Mouse (Mus musculus) left cerebral cortex, postnatal 14 days (tissue): ENCODE results near the gene Mblac2. TPM values are rescaled to one million over a fixed set of nuclear protein-coding genes. Genes with fewer than 3 reads are reported as not detected.

Source experiments
- DNase-seq, 2 experiments: peaks; one replicate each; pipeline ENCODE4 v3.0.0; 2021 to 2022; ENCODE audit warnings: low spot score in 2 of 2, mixed read lengths in 1 of 2
- intact Hi-C: fragments of 180-260 bp; cut with DNase I; formaldehyde crosslinking; loops from one replicate; pipeline ENCODE4 v1.15.1; 2025
- total RNA-seq, 2 experiments: library from RNA; stranded (reverse); gene quantifications; 2 replicates each; pipeline ENCODE4 v1.2.3; 2021

The Mblac2 gene
- total RNA-seq, 2 experiments from 2014 or later = 25.4 to 27.9 TPM

DNA sequence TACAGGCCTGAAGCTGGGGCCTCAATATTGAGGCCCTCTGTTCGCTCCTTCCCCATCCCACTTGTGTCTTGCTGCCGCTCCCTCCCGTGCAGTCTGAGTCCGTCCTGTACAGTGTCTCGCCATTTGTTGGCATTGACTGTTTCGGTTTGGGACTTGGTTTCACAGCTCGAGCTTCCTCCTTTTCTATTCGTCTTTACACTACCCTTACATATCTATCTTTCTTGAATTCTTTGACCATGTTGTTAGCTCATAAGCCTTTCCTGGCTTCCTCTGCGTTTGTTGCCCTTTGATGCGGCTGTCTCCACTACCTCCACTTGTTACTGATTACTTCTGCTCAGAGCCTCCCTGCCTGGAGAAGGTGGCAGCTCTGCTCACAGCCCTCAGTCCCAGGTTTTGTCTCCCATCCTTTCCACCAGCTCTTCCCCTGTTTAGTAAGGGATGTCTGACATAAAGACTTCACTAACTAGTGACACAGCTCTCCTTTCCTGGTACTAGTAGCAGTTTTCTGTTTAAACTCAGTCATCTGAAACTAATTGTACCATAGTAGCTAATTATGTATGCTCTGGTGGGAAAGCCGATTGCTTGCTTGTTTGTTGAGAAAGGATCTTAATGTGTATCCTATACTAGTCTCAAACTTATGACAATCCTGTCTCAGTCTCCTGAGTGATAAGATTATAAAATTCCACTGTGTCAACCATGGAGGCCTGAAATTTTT, 74.8 kb downstream of the Mblac2 start:
- DNase-seq = peak in 1 of 2 experiments; percentile 30
- intact Hi-C loops = loop anchor here (2.0 to 10.0 kb wide), 4 partner anchors 157 to 1739 kb away; no protein-coding TSS in a partner anchor

DNA sequence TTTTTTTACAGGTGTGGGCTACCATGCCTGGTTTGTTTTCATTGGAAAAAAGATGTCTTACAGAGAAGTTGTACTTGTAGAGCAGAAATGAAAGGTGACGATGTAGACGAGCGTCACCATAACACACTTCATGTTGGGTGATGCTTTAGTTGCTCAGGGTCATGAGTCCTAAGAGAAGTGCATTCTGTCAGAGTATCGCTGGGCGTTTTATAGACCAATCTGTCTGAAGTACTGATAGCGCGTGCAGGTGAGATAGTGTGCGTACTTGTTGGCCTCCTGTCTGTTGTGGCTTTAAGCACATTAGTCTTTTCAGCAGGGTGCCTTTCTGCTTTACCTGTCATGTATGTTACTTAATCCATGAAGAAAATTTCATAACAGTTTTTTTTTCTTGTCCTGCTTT, 79.0 kb downstream of the Mblac2 start:
- intact Hi-C loops = no loop called here
- DNase-seq = no peak

DNA sequence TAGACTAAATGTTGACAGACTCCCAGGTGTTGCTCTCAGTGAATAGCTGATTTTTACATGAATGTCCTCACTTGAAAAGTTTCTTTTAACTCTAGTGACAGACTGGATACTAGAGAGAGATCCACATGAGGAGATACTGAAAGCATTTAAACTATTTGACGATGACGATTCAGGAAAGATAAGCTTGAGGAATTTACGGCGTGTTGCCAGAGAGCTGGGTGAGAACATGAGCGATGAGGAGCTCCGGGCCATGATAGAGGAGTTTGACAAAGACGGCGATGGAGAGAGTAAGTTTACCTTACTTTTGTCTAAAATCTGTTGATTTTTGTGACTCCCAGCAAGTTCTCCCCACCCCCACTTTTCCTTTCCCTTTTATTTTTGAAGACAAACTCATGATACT, 80.7 kb downstream of the Mblac2 start:
- DNase-seq = no peak
- intact Hi-C loops = no loop called here

DNA sequence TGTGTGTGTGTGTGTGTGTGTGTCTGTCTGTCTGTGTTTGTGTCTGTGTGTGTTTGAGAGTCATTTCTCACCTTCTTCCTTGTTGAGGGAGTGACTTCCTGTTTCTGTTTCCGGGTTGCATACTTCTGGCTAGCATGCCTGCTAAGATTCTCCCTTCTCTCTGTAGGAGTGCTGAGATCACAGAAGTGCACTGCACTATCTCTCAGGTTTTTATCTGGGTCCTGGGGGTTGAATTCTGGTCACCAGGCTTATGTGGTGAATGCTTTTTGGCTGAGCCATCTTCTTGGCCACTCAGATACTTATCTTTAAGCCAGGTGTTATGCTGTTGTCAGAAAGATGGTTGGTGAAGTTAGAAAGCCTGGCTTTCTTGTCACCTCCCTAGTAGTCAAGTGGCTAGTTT, 82.7 kb downstream of the Mblac2 start:
- DNase-seq = no peak
- intact Hi-C loops = no loop called here

DNA sequence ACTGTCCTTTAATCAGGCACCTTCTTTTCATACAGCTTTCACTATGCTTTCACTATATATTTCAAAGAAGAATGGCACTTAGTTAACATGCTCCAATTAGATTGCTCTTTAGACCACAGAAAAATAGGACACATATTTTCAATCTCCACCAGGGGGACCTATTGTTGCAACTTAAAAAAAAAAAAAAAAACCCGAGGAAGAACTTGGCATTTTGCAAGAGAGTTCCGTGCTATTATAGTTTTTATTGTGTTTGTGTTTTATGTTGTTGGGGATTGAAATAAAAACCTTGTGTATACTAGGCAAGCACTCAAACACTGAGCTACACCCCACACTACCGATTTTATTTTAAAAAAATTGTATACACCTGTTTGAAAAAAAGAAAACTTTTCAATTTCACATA, 90.0 kb downstream of the Mblac2 start:
- intact Hi-C loops = no loop called here
- no peak for DNase-seq

Other genes with a start within 250 kb of the Mblac2 start
- 1 to 10 TPM; 1.7 to 1.8 TPM for gene Adgrv1, start 78.2 kb upstream of the Mblac2 start, total RNA-seq
- gene Lysmd3, start 53.7 kb upstream of the Mblac2 start, total RNA-seq = 10 to 100 TPM in 1 of 2 experiments, 1 to 10 TPM in 1; 9.7 to 10.9 TPM
- gene Polr3g, start 328 bp upstream of the Mblac2 start, total RNA-seq = 1 to 10 TPM; 2.5 to 3.9 TPM
- gene Cetn3, start 71.7 kb downstream of the Mblac2 start, total RNA-seq = 100 to 1,000 TPM; 152 to 161 TPM